Mouse (Mus musculus) neural tube, embryonic 12.5 days (tissue): ENCODE data around the gene Frmd4a. TPM values are rescaled to one million over a fixed set of nuclear protein-coding genes. Genes with fewer than 3 reads are reported as not detected.

Experiments used
- ATAC-seq: fragments of 200-750 bp; cut with Nextera tagmentation; 2 replicates; pipeline ENCODE4 v1.8.0; 2017; ENCODE audit warnings: low read depth, mild to moderate bottlenecking, moderate TSS enrichment, moderate library complexity; ENCODE audit not compliant: low FRiP score
- H3K27ac ChIP-seq: fragments of 300-500 bp; sonication (generic); 2 replicates; pipeline ENCODE4 v1.5.1; 2016
- H3K27me3 ChIP-seq: fragments of 300-500 bp; sonication (generic); replicated peaks from 2 replicates; pipeline ENCODE4 v1.6.1; 2016; ENCODE audit warnings: mild to moderate bottlenecking
- H3K36me3 ChIP-seq: fragments of 300-500 bp; sonication (generic); 2 replicates; pipeline ENCODE4 v1.6.1; 2016; ENCODE audit warnings: mild to moderate bottlenecking
- H3K4me1 ChIP-seq: fragments of 300-500 bp; sonication (generic); 2 replicates; pipeline ENCODE4 v1.6.1; 2016
- H3K4me2 ChIP-seq: fragments of 300-500 bp; sonication (generic); replicated peaks from 2 replicates; pipeline ENCODE4 v1.6.1; 2016; ENCODE audit warnings: mild to moderate bottlenecking
- H3K4me3 ChIP-seq: fragments of 300-500 bp; sonication (generic); 2 replicates; pipeline ENCODE4 v1.5.1; 2016
- H3K9ac ChIP-seq: fragments of 300-500 bp; sonication (generic); 2 replicates; pipeline ENCODE4 v1.6.1; 2016; ENCODE audit warnings: mild to moderate bottlenecking
- H3K9me3 ChIP-seq: fragments of 300-500 bp; sonication (generic); 2 replicates; pipeline ENCODE4 v1.6.1; 2016; ENCODE audit warnings: mild to moderate bottlenecking
- WGBS: fragments of 180-500 bp; shearing (Covaris S2); methylation state at CpG from one replicate; pipeline ENCODE4 v1.1.7; 2016; 5-methylcytosine and 5-hydroxymethylcytosine counted together
- polyA plus RNA-seq: library from polyadenylated mRNA; unstranded; fragments of >200 nt; fragmentation: Nextera tagmentation; extraction: Ambion mirVana; gene quantifications from 2 replicates; pipeline ENCODE4 v1.2.1, GENCODE M21; 2016

The Frmd4a gene
- polyA plus RNA-seq, 1 experiment from 2014 or later = 56.7 TPM

DNA sequence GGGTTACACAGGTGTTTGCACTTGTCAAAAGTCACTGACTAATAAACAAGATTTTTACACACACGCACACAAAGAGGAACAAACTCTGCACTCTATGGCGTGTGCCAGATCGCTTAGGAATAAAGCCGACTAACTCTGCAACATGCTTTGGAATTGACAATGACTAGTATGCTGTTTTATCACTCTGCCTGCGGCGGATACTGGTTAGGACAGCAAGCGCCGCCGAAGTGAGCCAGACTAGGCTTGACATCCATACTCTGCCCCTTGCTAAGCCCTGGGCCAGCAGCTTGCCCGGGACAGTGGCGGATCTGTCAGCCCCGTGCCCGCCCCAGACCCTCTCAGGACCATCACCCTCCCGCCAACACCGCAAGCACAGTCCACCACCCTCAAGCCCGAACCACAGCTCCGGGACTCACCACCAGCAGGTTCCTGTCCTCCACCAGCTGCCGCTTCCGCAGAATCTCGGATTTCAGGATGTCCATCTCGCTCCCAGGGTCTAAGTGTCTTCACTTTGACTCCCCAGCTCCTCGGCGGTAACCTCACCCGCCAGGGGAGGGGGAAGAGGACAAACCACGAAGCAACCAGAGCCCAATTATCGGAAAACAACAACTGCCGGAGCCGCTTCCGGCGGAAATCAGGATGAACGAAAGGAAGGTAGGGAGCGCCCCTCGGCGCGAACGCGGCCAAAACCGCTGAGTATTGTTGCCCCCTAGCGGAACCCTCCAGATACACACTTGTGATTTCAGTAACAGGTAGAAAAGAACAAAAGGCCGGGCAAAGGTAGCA lies 634.2 kb downstream of the Frmd4a start, which contains the start of gene Prpf18:
Gene Prpf18, minus strand, starts transcription at position 614 of the 786 bp plus-strand sequence.
- WGBS = 1% methylated on average over 40 of the region's 40 CpGs
- H3K4me2 ChIP-seq = peak within 1 kb of the TSS; percentile 85
- peaks cover 8% of the 10 kb centered on the region for H3K36me3 ChIP-seq
- peaks cover 15% of the 10 kb centered on the region for H3K4me1 ChIP-seq
- H3K9ac ChIP-seq = peak within 1 kb of the TSS; percentile 83
- H3K4me3 ChIP-seq = peak within 1 kb of the TSS; percentile 91
- no peaks in the 10 kb centered on the region for H3K9me3 ChIP-seq
- peak within 1 kb of the TSS; percentile 50 for H3K27ac ChIP-seq
- ATAC-seq = peak; percentile 88
- H3K27me3 ChIP-seq = no peaks in the 10 kb centered on the region

DNA sequence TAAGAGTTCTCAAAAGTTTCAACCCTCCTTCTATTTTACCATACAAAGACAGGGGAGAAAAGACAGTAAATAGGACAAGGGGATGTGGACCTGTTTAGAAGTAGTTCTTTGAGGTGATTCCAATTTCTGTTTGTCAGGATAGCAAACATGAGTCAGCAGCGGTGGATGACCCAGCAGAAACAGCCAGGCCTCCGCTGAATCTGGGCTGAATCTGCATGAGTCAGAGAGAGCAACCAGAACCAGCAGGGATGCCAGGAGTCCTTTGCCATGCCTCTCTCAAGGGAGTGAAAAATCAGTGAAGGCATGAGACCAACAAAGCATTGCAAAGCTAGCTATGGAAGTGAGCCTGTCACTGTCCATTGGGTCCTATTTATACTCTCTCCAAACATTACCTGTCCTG lies 643.2 kb downstream of the Frmd4a start:
- H3K9ac ChIP-seq = no peak overlapping the region
- WGBS = 81% methylated on average over 2 of the region's 2 CpGs
- no peak overlapping the region for H3K4me2 ChIP-seq
- no peaks in the 10 kb centered on the region for H3K9me3 ChIP-seq
- no peak overlapping the region for H3K4me3 ChIP-seq
- no peak for ATAC-seq
- H3K4me1 ChIP-seq = no peaks in the 10 kb centered on the region
- H3K27ac ChIP-seq = no peak overlapping the region
- H3K36me3 ChIP-seq = no peaks in the 10 kb centered on the region
- H3K27me3 ChIP-seq = no peaks in the 10 kb centered on the region
